Mouse (Mus musculus): ENCODE data around the gene Hmga2. TPM values are rescaled to one million over a fixed set of nuclear protein-coding genes. Genes with fewer than 3 reads are reported as not detected.
A peak's percentile ranks its signal among the peaks of the same experiment; 100 is the strongest.

Hmga2 gene
- polyA plus RNA-seq, 1 experiment from 2014 or later, result 12.4 TPM

- no peaks in the 10 kb centered on the region for H3K4me1 ChIP-seq
- 70% methylated on average over 5 of the region's 5 CpGs for WGBS
- ATAC-seq (ENCODE audit: extremely low read depth, insufficient number of reproducible peaks, low FRiP score, low TSS enrichment), result no peak
- H3K36me3 ChIP-seq, result no peaks in the 10 kb centered on the region
- H3K4me2 ChIP-seq, result no peak overlapping the region
- H3K27me3 ChIP-seq (replicated peaks), result no peaks in the 10 kb centered on the region
- H3K9ac ChIP-seq, result no peak overlapping the region
- H3K4me3 ChIP-seq, result no peak overlapping the region
- peaks cover 8% of the 10 kb centered on the region for H3K9me3 ChIP-seq
- no peak overlapping the region for H3K27ac ChIP-seq (replicated peaks)
Observed at GRCm38 (mm10) chr10:120491477-120491876, 15.2 kb upstream of the Hmga2 start.

GRCm38 (mm10) chr10:120489611-120490010 lies 13.3 kb upstream of the Hmga2 start:
- no peak overlapping the region for H3K27ac ChIP-seq (replicated peaks)
- no peak for ATAC-seq (ENCODE audit: extremely low read depth, insufficient number of reproducible peaks, low FRiP score, low TSS enrichment)
- no peak overlapping the region for H3K4me2 ChIP-seq
- no peak overlapping the region for H3K9ac ChIP-seq
- H3K9me3 ChIP-seq, result peaks cover 12% of the 10 kb centered on the region
- no peaks in the 10 kb centered on the region for H3K27me3 ChIP-seq (replicated peaks)
- no peaks in the 10 kb centered on the region for H3K36me3 ChIP-seq
- no peaks in the 10 kb centered on the region for H3K4me1 ChIP-seq
- WGBS, result 83% methylated on average over 3 of the region's 3 CpGs
- H3K4me3 ChIP-seq, result no peak overlapping the region

- Histone ChIP-seq H3K9ac (no peak overlapping the region), H3K27ac (replicated peaks) (no peak overlapping the region), H3K36me3 (no peaks in the 10 kb centered on the region), H3K27me3 (replicated peaks) (no peaks in the 10 kb centered on the region), H3K4me3 (no peak overlapping the region), H3K4me2 (no peak overlapping the region), H3K9me3 (peaks cover 12% of the 10 kb centered on the region), H3K4me1 (no peaks in the 10 kb centered on the region)
- 70% methylated on average over 4 of the region's 4 CpGs for WGBS
- ATAC-seq (ENCODE audit: extremely low read depth, insufficient number of reproducible peaks, low FRiP score, low TSS enrichment), result no peak
Observed at GRCm38 (mm10) chr10:120488526-120488925, 12.3 kb upstream of the Hmga2 start.

- Histone ChIP-seq H3K4me1 (no peaks in the 10 kb centered on the region), H3K9me3 (peaks cover 12% of the 10 kb centered on the region), H3K27me3 (replicated peaks) (no peaks in the 10 kb centered on the region), H3K36me3 (no peaks in the 10 kb centered on the region), H3K9ac (no peak overlapping the region), H3K4me2 (no peak overlapping the region), H3K27ac (replicated peaks) (no peak overlapping the region), H3K4me3 (no peak overlapping the region)
- WGBS, result 71% methylated on average over 1 of the region's 1 CpGs
- ATAC-seq (ENCODE audit: extremely low read depth, insufficient number of reproducible peaks, low FRiP score, low TSS enrichment), result no peak
Observed at GRCm38 (mm10) chr10:120487881-120488280, 11.6 kb upstream of the Hmga2 start.

GRCm38 (mm10) chr10:120485461-120485860 lies 9.2 kb upstream of the Hmga2 start:
- Histone ChIP-seq H3K9ac (no peak overlapping the region), H3K4me1 (no peaks in the 10 kb centered on the region), H3K36me3 (no peaks in the 10 kb centered on the region), H3K9me3 (peaks cover 12% of the 10 kb centered on the region), H3K27ac (replicated peaks) (no peak overlapping the region), H3K4me2 (no peak overlapping the region), H3K4me3 (no peak overlapping the region), H3K27me3 (replicated peaks) (no peaks in the 10 kb centered on the region)
- WGBS, result 50% methylated on average over 1 of the region's 1 CpGs
- no peak for ATAC-seq (ENCODE audit: extremely low read depth, insufficient number of reproducible peaks, low FRiP score, low TSS enrichment)

GRCm38 (mm10) chr10:120484144-120484543 lies 7.9 kb upstream of the Hmga2 start:
- H3K9me3 ChIP-seq, result peaks cover 12% of the 10 kb centered on the region
- no peak overlapping the region for H3K4me3 ChIP-seq
- H3K9ac ChIP-seq, result no peak overlapping the region
- no peaks in the 10 kb centered on the region for H3K36me3 ChIP-seq
- no peaks in the 10 kb centered on the region for H3K4me1 ChIP-seq
- no peak overlapping the region for H3K27ac ChIP-seq (replicated peaks)
- no peaks in the 10 kb centered on the region for H3K27me3 ChIP-seq (replicated peaks)
- no peak for ATAC-seq (ENCODE audit: extremely low read depth, insufficient number of reproducible peaks, low FRiP score, low TSS enrichment)
- H3K4me2 ChIP-seq, result no peak overlapping the region
- 61% methylated on average over 4 of the region's 4 CpGs for WGBS

GRCm38 (mm10) chr10:120478164-120478563 lies 1.9 kb upstream of the Hmga2 start:
- Histone ChIP-seq H3K36me3 (no peaks in the 10 kb centered on the region), H3K27ac (replicated peaks) (0 out of 2 replicates have a peak overlapping the region, but pooled peaks have one; percentile 88), H3K4me3 (peak overlapping the region; percentile 86), H3K9ac (peak overlapping the region; percentile 95), H3K9me3 (no peaks in the 10 kb centered on the region), H3K4me1 (peaks cover 18% of the 10 kb centered on the region), H3K4me2 (peak overlapping the region; percentile 99), H3K27me3 (replicated peaks) (no peaks in the 10 kb centered on the region)
- under 1% methylated on average over 16 of the region's 16 CpGs for WGBS
- ATAC-seq (ENCODE audit: extremely low read depth, insufficient number of reproducible peaks, low FRiP score, low TSS enrichment), result no peak

- no peaks in the 10 kb centered on the region for H3K36me3 ChIP-seq
- peak overlapping the region; percentile 99 for H3K4me2 ChIP-seq
- H3K4me1 ChIP-seq, result peaks cover 18% of the 10 kb centered on the region
- no peak; the same call in 1 of the 2 replicates for ATAC-seq (ENCODE audit: extremely low read depth, insufficient number of reproducible peaks, low FRiP score, low TSS enrichment)
- H3K9ac ChIP-seq, result peak overlapping the region; percentile 95
- H3K27me3 ChIP-seq (replicated peaks), result no peaks in the 10 kb centered on the region
- H3K27ac ChIP-seq (replicated peaks), result peak overlapping the region; percentile 88
- no peaks in the 10 kb centered on the region for H3K9me3 ChIP-seq
- under 1% methylated on average over 21 of the region's 21 CpGs for WGBS
- H3K4me3 ChIP-seq, result peak overlapping the region; percentile 86
Observed at GRCm38 (mm10) chr10:120477501-120477900, 1.2 kb upstream of the Hmga2 start.

- Histone ChIP-seq H3K9ac (peak overlapping the region; percentile 95), H3K4me1 (peaks cover 18% of the 10 kb centered on the region), H3K36me3 (no peaks in the 10 kb centered on the region), H3K27me3 (replicated peaks) (no peaks in the 10 kb centered on the region), H3K4me2 (peak overlapping the region; percentile 99), H3K9me3 (no peaks in the 10 kb centered on the region), H3K27ac (replicated peaks) (peak overlapping the region; percentile 88), H3K4me3 (peak overlapping the region; percentile 86)
- peak; percentile 16; the same call in 1 of the 2 replicates for ATAC-seq (ENCODE audit: extremely low read depth, insufficient number of reproducible peaks, low FRiP score, low TSS enrichment)
- WGBS, result under 1% methylated on average over 51 of the region's 52 CpGs
Observed at GRCm38 (mm10) chr10:120476516-120477336, 457 bp upstream of the Hmga2 start.

- Histone ChIP-seq H3K9ac (peak overlapping the region; percentile 95), H3K9me3 (no peaks in the 10 kb centered on the region), H3K4me1 (peaks cover 18% of the 10 kb centered on the region), H3K36me3 (no peaks in the 10 kb centered on the region; the same call in 1 of the 2 replicates), H3K4me3 (peak overlapping the region; percentile 86), H3K4me2 (peak overlapping the region; percentile 99), H3K27ac (replicated peaks) (peak overlapping the region; percentile 88), H3K27me3 (replicated peaks) (no peaks in the 10 kb centered on the region)
- no peak for ATAC-seq (ENCODE audit: extremely low read depth, insufficient number of reproducible peaks, low FRiP score, low TSS enrichment)
- under 1% methylated on average over 45 of the region's 45 CpGs for WGBS
Observed at GRCm38 (mm10) chr10:120475041-120475541, 1.2 kb downstream of the Hmga2 start.

- Histone ChIP-seq H3K9me3 (no peaks in the 10 kb centered on the region), H3K27ac (replicated peaks) (peak overlapping the region; percentile 88; the same call in 1 of the 2 replicates), H3K4me2 (peak overlapping the region; percentile 99), H3K27me3 (replicated peaks) (no peaks in the 10 kb centered on the region), H3K9ac (peak overlapping the region; percentile 95), H3K4me3 (peak overlapping the region; percentile 86), H3K36me3 (peaks cover 5% of the 10 kb centered on the region), H3K4me1 (peaks cover 18% of the 10 kb centered on the region)
- ATAC-seq (ENCODE audit: extremely low read depth, insufficient number of reproducible peaks, low FRiP score, low TSS enrichment), result no peak
- WGBS, result 1% methylated on average over 20 of the region's 20 CpGs
Observed at GRCm38 (mm10) chr10:120474301-120474700, 2.0 kb downstream of the Hmga2 start.
